Mouse (Mus musculus) forebrain, embryonic 13.5 days (tissue): ENCODE results near the gene Tppp3. TPM values are rescaled to one million over a fixed set of nuclear protein-coding genes. Genes with fewer than 3 reads are reported as not detected.

ENCODE experiments used
- polyA plus RNA-seq: library from polyadenylated mRNA; unstranded; fragments of >200 nt; fragmentation: Nextera tagmentation; extraction: Ambion mirVana; gene quantifications from 2 replicates; pipeline ENCODE4 v1.2.1, GENCODE M21; 2015

Tppp3 gene
- polyA plus RNA-seq, 1 experiment from 2014 or later = 34.6 TPM

Other genes starting within 250 kb of the Tppp3 start
- gene D230025D16Rik, start 246.4 kb downstream of the Tppp3 start, polyA plus RNA-seq = 25.2 and 26.4 TPM in 2 replicates
- 1.3 and 2.4 TPM in 2 replicates for gene B3gnt9, start 216.4 kb downstream of the Tppp3 start, polyA plus RNA-seq
- 13.2 and 13.3 TPM in 2 replicates for gene Tradd, start 206.9 kb downstream of the Tppp3 start, polyA plus RNA-seq
- 0.44 and 0.58 TPM in 2 replicates for gene Fbxl8, start 206.9 kb downstream of the Tppp3 start, polyA plus RNA-seq
- 0.10 and 0.13 TPM in 2 replicates for gene Hsf4, start 201.7 kb downstream of the Tppp3 start, polyA plus RNA-seq
- gene Nol3, start 195.4 kb downstream of the Tppp3 start, polyA plus RNA-seq = 2.4 and 3.0 TPM in 2 replicates
- 57.4 and 66.1 TPM in 2 replicates for gene 4931428F04Rik, start 181.7 kb downstream of the Tppp3 start, polyA plus RNA-seq
- 9.8 and 10.3 TPM in 2 replicates for gene Exoc3l, start 175.4 kb downstream of the Tppp3 start, polyA plus RNA-seq
- gene E2f4, start 173.9 kb downstream of the Tppp3 start, polyA plus RNA-seq = 56.9 and 60.6 TPM in 2 replicates
- 0.75 and 0.83 TPM in 2 replicates for gene Elmo3, start 165.9 kb downstream of the Tppp3 start, polyA plus RNA-seq
- 0.61 and 0.94 TPM in 2 replicates for gene Lrrc29, start 145.2 kb downstream of the Tppp3 start, polyA plus RNA-seq
- gene Tmem208, start 145.2 kb downstream of the Tppp3 start, polyA plus RNA-seq = 107 and 109 TPM in 2 replicates
- gene Fhod1, start 123.6 kb downstream of the Tppp3 start, polyA plus RNA-seq = 0.81 and 0.97 TPM in 2 replicates
- 4.6 and 5.0 TPM in 2 replicates for gene Slc9a5, start 122.7 kb downstream of the Tppp3 start, polyA plus RNA-seq
- gene Plekhg4, start 98.3 kb downstream of the Tppp3 start, polyA plus RNA-seq = 0.85 and 1.1 TPM in 2 replicates
- gene Kctd19, start 58.0 kb downstream of the Tppp3 start, polyA plus RNA-seq = not detected in 2 replicates
- gene Lrrc36, start 58.0 kb downstream of the Tppp3 start, polyA plus RNA-seq = 0.44 and 0.98 TPM in 2 replicates
- 20.6 and 24.8 TPM in 2 replicates for gene Zdhhc1, start 25.4 kb upstream of the Tppp3 start, polyA plus RNA-seq
- gene Hsd11b2, start 47.2 kb upstream of the Tppp3 start, polyA plus RNA-seq = 3.9 and 6.1 TPM in 2 replicates
- gene Atp6v0d1, start 94.5 kb upstream of the Tppp3 start, polyA plus RNA-seq = 136 and 152 TPM in 2 replicates
- 17.6 and 20.6 TPM in 2 replicates for gene Ripor1, start 133.7 kb upstream of the Tppp3 start, polyA plus RNA-seq
- 165 and 173 TPM in 2 replicates for gene Ctcf, start 165.0 kb upstream of the Tppp3 start, polyA plus RNA-seq
- 0.62 and 0.88 TPM in 2 replicates for gene Agrp, start 165.9 kb upstream of the Tppp3 start, polyA plus RNA-seq
- gene Carmil2, start 214.7 kb upstream of the Tppp3 start, polyA plus RNA-seq = 5.9 and 6.4 TPM in 2 replicates
- gene Acd, start 229.6 kb upstream of the Tppp3 start, polyA plus RNA-seq = 98.3 and 99.2 TPM in 2 replicates
- 42.1 and 43.6 TPM in 2 replicates for gene Pard6a, start 229.6 kb upstream of the Tppp3 start, polyA plus RNA-seq
- 0.19 TPM in 1 of 2 replicates, not detected in the other for gene 4933405L10Rik, start 236.1 kb upstream of the Tppp3 start, polyA plus RNA-seq
- 27.4 and 29.5 TPM in 2 replicates for gene Enkd1, start 236.7 kb upstream of the Tppp3 start, polyA plus RNA-seq